Mouse (Mus musculus) cerebellum, adult 9-11 months (tissue): Measurements from ENCODE around the gene Trim41.
"Not testable (repeated sequence)": the region's sequence is repeated elsewhere in the genome, so short reads cannot be mapped to it uniquely, and the experiment has no call there.

Source experiments
- DNase-seq: peaks from one replicate; pipeline ENCODE4 v3.0.0; 2022

The Trim41 gene

DNA sequence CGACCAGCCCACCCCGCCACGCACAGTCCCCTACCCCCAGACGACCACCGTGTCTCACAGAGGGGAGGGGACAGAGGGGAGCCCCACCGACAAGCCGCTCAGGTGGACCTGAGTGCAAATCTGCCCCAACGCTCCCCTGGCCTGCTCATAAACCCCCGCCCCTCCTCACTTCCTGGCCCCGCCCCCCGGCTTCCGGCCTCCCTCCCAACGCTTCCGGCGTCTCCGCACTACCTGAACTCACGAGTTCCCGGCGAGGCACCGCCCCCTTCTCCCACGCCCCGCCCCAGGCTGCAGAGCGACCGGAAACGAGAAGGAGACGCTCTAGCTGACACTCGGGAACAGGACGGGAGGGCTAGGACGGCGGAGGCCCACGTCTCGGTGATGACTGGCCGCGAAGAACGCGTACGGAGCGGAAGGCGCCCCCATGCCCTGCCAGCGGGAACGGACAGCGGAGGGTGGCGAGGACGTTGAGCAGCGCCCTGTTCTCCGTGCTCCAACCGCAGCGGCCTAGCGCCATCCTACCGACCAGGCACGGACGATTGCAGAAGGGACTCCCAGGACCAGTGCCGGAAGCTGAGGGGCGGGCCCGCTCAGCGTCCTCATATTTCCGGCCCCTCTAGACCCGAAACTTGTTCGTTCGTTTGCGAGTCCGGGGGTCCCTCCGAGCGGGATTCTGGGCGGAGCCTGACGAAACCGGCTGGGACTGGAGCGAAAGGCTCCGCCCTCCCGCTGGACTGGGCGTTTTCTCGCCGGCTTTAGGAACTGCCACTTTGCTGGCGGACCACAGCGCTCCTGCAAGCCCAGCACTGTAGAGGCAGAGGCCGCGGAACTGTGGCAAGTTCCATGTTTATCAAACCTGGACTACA lies at the start of gene Trim41:
TSS of gene Trim41 (minus strand) at position 554 of the 866 bp plus-strand sequence.
- peak; percentile 100 for DNase-seq

DNA sequence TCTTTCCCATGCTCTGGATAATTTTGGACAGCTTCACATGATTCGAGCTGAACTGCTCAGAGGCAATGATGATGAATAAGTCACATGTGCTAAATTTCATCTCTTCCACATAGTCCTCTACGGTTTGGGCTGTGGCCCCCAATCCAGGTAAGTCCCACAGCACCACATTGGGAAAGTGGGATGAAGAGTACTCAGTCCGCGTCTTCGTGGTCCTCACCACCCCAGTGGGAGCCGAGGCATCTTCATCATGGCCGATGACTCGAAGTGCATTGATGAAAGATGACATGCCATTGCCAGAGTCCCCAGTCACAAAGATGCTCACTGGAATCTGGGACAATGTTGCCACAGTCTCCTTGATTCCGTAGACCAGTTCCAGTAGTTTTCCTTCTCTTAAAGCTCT lies 49.3 kb upstream of the Trim41 start:
- DNase-seq: no peak

DNA sequence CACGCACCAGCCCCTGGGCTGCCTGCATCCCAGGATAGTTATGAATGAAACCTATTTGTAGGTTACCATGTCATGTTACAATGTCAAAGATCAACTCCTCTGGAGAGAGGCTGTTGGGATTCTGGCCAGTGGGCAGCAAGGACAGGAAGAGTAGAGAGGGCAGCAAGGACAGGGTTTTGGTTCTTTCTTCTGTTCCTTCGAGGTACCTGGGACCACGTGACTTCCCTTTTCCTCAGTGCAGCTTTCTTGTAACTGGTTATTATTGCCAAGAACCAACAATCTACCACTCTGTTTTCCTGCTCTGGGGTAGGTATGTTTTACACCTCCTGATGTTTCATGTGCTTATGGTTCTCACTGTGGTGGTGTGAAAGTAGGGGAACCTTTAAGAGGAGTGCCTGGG lies 46.7 kb upstream of the Trim41 start:
- DNase-seq: no peak

DNA sequence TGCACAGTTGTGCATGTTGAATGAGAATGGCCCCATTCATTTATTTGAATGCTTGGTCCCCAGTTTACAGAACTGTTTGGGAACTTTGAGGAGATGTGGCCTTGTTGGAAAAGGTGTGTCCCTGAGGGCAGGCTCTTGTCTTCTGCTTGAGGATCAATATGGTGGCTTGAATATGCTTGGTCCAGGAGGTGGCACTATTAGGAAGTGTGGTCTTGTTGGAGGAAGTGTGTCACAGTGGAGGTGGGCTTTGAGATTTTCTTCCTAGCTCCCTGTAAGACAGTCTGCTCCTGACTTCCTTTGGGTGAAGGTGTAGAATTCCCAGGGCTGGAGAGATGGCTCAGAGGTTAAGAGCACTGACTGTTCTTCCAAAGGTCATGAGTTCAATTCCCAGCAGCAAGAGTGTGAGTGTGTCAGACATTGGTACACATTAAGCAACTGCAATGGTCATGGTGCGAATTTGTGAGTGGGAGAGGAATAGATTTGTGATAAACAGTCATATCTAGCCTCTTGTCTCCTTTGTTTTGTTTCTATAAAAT lies 45.7 kb upstream of the Trim41 start:
- no peak for DNase-seq

DNA sequence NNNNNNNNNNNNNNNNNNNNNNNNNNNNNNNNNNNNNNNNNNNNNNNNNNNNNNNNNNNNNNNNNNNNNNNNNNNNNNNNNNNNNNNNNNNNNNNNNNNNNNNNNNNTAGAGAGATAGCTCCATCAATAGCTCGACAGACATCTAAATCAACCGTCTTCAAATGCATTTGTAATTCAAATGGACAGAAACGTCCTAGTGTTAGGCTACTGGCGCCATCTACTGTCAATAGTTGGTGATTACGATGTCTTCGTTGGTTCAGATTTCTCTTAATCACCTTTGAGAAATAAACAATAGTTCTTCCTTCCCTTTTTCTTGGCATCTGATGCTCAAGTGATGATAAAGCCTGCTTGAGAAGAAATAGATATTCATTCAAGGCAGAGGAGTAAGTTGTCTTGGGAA lies 41.9 kb upstream of the Trim41 start:
- DNase-seq: peak; percentile 51

DNA sequence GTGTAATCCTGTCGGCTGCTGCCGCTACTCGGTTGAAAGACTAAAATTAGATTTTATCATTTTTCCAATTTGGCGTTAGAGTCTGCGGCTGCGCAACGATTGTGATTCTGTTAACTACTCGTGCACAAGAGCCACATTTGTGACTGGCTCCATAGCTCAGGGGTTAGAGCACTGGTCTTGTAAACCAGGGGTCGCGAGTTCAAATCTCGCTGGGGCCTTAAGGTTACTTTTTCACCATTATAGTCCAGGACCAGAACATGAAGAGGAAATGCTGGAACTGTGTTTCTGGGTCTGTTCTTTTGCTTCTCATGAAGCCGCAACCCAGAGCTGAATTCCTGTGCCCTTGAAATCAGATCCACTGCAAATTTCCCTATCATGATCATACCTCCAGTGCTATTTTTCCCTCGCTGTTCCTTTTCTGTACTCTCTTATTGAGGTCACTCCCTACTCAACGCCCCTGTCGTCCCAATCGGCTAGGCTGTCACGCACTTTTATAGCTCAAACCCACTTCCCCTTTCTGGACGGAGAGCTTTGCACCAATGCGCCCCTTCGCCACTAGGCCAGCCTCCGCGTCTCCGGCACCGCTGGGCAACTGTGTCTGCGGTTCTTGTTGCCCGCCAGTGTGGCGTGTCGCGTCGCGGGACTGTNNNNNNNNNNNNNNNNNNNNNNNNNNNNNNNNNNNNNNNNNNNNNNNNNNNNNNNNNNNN lies 36.5 kb upstream of the Trim41 start:
- DNase-seq: peak; percentile 90

DNA sequence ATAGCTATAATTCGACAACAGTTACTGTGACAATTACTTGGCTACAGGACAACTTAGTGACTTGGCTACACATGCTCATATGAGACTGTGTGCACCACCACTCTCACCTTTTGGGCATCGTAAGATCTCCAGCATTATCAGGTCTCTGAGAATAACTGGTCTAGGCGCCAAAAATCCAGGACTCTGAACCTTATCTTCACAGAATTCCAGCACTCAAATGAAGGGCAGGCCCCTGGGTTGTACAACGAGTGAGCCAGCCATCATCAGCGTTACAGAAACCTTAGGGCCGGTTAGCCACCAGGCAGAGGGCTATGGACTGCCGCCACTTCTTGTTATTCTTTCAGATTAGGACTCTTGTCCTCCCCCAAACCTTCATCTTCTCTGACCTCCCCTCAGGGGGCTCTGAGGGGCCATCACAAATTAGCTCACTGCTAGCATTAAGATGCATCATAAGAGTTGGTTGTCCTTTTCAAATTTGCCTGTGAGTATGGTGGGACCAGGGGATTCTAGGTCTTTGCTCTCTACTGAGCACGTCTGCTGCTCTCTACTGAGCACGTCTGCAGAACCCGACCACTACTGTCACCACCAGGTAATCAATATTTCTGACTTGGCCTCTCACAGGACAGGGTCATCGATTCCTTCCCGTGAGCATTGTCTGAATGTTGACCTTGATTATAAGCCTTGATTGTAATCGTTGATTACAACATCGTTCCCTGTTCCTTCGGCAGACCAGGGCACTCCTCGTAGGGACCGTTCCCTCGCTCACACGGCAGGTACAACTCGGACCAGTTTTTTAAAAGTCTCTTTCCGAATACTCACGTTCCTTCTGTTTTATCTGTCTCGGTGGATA lies 35.7 kb upstream of the Trim41 start:
- peak; percentile 50 for DNase-seq

DNA sequence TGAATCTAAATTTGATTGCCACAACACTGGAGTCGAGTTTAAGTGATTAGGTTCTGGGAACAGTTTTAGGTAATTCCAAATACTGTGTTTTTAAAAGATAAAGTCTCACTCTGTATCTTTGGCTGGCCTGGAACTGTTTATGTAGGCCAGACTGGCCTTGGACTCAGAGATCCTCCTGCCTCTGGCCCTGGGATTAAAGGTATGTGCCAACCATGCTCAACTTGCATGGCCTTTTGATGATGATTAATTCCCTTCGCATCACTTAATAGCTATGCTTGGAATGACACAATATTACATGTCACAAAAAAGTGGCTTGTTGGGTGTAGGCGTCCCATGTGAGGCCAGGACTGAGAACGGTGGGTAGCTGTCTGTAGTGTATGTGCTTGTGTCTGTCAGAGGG lies 35.0 kb upstream of the Trim41 start:
- no peak for DNase-seq

DNA sequence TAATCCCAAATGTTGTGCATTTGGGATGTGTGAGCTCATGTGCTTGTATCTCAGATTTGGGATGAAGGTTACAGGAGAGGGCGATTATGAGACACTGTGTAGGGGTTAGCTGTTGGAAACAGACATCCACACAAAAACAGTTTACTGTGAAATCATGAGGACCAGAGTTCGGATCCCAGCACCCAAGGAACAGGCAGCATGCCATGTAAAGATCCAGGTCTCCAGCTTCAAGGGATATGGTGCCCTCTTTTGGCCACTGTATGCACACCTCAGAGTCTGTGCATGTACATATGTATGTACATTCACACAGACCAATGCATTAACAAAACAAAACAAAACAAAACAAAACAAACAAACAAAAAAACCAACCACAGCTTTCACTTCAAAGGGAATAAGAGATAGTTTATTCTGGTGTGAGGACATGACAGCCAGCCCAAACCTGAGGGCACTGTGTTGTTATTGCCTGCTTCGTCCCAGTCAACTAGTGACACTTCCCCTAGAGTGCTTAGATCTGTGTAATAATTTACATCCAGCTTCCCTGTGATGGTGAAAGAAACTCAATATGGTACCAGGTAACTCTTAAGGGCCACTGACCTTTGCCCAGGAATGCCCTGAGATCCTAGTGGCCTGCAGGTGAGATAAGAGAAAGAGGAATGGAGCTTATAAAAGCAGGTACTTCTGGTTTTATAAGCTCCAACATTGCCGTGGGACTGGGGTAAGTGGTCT lies 34.3 kb upstream of the Trim41 start:
- peak; percentile 25 for DNase-seq

DNA sequence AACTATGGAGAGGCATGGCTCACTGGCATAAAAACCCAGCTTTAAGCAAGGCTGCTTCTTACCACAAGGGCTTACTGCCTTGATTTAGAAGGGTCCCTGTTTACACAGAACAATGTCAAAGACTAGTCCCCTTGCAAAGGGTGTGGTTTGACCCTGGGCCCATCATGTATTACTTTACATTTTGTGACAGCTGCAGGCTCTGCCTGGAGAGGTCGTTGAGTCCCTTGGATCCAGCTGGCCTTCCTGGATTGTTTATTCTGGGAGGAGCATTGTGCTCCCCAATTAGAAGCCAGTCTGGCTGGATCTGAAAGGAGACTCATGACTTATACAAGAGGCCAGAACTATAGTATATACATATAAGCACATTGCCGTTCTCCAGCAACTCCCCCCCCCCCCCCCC lies 33.1 kb upstream of the Trim41 start:
- DNase-seq: peak; percentile 5

DNA sequence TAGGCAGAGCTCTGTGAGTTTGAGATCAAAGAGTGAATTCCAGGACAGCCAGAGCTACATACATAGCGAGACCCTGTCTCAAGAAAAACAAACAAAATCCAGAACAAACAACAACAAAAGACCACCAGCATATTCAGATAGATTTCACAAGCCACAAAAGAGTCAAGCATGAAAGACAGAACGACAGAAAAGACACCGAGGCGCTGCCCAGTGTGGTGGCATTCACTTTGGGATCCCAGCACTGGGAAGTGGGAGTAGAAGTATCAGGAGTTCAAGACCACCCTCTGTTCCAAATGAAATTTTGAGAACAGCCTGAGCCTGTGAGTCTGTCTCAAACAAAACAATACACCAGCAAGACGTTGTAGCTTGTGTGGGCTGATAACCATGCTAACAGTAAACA lies 29.7 kb upstream of the Trim41 start:
- DNase-seq: no peak

DNA sequence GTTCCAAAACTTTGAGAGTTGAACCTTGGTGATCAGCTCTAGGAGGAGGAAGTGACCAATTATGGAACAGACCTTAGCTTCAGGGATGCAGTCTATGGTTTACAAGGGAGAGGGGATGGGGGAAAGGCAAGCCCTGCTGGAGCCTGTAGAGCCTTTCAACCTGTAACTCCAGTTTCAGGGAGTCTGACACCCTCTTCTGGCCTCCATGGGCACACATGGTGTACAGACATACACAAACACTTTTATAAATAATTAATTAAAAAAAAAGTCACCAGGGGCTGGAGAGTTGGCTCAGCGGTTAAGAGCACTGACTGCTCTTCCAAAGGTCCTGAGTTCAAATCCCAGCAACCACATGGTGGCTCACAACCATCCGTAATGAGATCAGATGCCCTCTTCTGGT lies 29.2 kb upstream of the Trim41 start:
- DNase-seq: not testable (repeated sequence)

DNA sequence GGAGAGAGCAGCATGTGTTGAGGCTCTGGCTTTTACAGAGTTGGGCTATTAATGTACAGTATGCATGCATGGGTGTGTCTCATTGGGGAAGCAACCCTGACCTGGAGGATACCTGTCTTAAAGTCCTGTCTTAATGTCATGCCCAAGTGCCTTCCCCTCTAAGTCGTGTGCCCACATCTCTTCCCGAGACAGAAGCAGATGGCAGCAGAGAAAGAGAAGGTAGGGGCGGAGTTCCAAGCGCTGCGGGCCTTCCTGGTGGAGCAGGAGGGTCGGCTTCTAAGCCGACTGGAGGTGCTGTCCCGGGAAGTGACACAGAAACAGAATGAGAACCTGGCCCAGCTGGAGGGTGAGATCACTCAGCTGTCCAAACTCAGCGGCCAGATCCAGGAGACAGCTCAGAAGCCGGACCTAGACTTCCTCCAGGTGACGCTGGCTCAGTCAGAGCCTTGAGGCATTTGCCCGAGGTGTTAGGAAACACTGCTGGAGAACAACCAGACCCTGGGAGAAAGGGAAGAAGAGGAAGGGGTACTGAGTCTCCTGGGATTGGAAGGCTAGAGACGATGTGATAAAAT lies 28.2 kb upstream of the Trim41 start:
- DNase-seq: no peak

DNA sequence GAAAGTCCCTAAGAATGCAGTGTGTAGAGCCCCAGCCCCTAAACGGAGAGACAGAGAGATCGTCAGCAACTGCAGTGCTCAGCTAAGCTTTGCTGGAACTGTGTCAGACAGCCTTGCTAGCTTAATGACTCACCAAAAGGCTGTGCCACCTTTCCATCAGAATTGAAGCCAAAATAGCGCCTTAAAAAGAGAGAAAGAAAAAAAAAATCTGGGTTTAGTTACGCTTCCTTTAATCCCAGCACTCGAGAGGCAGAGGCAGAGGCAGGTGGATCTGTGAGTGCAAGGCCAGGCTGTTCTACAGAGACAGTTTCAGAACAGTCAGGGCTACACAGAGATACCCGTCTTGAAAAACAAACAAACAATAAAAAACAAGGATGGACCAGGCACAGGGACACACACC lies 27.2 kb upstream of the Trim41 start:
- DNase-seq: peak; percentile 12

DNA sequence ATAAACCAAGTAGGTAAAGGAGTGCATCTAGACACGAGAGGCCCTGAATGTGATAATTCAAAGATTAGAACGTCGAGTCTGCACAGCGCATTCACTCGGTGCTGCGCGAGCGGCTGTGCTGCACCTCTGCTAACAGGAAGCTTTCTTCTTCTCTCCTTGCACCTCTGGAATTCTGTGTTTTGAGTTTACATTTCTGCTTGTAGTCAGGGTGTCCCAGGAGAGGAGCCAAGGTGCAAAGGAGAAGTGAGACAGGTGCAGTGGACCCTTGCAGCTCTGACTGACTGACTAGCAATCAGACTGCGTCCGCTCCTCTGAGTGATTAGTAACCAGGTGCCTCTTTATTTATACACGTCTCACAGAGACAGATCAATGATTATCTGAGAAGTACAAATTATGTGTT lies 26.0 kb upstream of the Trim41 start:
- peak; percentile 7 for DNase-seq

DNA sequence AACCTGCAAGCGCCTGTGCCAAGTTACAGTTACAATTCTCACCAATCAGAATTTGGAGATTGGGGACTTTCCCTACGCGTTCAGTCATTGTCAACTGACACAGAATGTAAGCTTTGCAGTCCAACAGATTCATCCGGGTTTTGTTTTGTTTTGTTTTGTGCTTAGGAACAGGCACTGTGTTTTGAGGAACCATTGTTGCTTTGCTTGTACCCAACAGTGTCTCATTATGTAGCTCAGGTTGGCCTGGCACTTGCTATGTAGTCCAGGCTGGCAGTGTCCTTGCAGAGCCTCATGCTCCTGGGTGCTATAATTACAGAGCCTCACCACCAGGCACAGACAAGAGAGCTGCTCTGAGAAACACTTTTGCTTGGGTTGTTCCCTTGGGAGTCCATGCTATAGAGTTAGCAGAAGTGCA lies 25.2 kb upstream of the Trim41 start:
- no peak for DNase-seq

DNA sequence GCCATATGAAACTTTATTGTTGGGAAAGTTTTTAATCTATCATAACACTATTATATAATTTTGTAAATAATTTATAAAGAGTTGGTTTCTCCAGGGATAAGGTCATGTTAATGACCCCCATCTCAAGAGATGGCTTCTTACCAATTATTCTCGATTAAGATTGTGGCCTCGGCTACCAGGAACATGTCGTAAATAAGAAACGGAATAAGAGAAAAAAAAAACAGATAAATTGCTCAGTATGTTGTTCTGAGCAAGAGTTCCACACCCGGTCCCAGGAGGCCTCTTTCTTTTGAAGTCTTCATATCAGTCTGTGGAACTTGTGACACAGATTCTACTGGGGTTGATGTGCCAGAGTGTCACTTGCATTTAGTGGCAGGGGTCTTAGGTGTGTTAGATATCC lies 24.1 kb upstream of the Trim41 start:
- DNase-seq: no peak

DNA sequence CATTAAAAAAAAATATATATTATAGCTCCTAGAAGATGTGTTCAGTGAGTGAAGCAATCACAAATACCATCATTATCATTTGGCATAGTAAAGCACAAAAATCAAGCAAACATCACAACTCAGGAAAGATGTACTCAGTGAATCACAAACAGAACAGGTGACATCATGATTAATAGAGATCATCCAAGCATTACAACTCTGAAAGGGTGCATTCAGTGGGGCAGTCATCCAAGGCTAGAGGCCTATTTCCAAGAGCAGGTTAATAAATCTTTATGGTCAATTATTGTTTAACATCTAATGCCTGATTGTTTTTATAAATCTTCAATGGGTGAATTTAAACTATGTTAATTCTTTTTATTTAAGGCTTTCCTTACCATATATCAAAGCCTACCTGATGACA lies 23.7 kb upstream of the Trim41 start:
- no peak for DNase-seq

DNA sequence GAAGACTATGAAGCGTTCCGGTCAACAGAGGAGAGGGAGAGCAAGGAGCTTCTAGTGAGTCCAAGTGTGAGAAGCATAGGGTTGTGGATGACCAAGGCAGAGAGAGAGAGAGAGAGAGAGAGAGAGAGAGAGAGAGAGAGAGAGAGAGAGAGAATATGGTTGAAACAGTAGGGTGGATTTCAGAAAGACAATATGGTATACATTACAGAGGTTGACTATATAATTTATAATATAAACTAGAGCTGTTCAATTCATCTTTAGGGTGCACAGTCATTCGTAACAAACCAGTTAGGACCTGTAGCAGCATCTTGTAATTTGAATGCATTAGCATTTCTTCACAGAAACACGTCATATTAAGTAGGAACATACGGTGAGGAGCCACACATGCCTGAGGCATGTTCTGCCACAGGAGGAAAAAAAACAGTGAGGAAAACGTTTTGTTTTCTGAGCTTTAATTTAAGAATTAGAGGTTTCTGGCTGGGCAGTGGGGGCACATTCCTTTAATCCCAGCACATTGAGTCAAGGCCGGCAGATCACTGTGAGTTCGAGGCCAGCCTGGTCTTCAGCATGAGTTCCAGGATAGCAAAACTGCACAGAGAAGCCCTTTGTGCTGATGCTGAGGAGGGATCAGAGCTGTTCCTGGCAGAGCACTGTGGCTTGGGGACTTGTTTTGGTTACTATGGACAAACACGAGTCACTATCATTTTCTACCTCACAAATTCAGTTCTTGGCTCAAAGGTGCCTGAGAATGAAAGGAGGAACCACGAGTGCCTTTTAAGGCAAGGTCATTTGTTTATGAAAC lies 21.9 kb upstream of the Trim41 start:
- no peak for DNase-seq

DNA sequence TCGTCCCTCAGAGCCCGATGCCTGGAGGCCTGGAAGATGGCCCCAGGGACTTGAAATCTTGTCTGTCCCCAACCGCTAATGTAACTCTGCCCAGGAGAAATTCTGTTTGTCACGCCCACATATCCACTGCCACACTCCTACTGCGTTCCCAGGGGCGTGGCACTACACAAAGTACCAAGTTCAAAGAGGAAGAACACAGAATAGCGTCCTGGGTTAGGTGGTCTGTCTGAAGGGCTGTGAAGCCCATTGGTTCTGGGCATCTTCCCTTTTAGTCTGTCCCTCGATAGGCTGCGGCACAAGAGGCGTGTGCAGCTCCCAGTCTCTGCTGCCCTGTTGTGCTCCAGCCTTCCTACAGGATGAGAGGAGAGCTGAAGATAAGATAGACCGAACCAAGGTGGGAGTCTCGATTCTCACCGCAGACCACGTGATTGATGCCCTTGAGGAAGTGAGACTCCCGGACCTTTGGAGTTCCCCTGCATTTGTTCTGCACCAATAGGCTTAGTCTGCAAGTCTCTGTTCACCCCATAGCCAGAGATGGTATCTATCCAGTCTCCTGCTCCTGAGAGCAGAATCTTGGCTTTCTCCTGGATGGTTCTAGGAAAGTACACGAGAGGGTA lies 21.1 kb upstream of the Trim41 start:
- DNase-seq: no peak
